In the genomic region with DNA sequence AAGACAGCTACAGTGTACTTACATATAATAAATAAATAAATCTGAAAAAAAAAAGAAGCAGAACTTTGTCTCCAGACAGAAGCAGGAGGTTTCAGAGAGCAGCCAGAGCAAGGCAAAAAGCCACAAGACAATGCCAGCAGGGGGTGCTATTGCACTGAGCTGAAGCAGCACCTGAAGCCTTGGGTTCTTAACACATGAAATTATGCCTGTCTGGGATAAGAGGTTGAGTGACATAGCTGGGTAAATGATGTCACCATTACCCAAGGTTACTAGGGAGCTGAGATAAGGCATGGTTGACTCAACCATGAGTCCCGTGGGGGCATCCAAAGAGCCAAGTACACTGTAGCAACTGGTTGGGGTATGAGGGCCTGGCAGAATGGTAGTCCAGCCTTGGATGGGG, we compare ENCODE assay signal across 8 mouse cellular contexts. TPM values are rescaled to one million over a fixed set of nuclear protein-coding genes. Genes with fewer than 3 reads are reported as not detected.
A peak's percentile ranks its signal among the peaks of the same experiment; 100 is the strongest.
DNase-seq lines count a peak whose midpoint lies in the region; ATAC-seq and TF ChIP-seq lines count a peak whose summit lies in the region.

No protein-coding gene starts in this region.

- peak; percentile 77 for TF ChIP-seq CTCF in forebrain, postnatal 0 days (IDR thresholded peaks at IDR 0.05; ENCODE audit: low read depth)
- TF ChIP-seq CTCF in stomach, postnatal 0 days (IDR thresholded peaks at IDR 0.05; ENCODE audit: low read depth) = peak; percentile 88

- peaks cover 84% of the 10 kb centered on the region for H3K36me3 ChIP-seq in hindbrain, embryonic 14.5 days (replicated peaks; ENCODE audit: control insufficient read depth, insufficient read depth)
- H3K36me3 ChIP-seq in hindbrain, embryonic 12.5 days = peaks cover 63% of the 10 kb centered on the region
- peaks cover 62% of the 10 kb centered on the region for H3K36me3 ChIP-seq in forebrain, postnatal 0 days (ENCODE audit: insufficient read depth)
- peaks cover 79% of the 10 kb centered on the region for H3K36me3 ChIP-seq in limb, embryonic 10.5 days
- H3K36me3 ChIP-seq in stomach, postnatal 0 days (ENCODE audit: control insufficient read depth, insufficient read depth, low read length) = peaks cover 11% of the 10 kb centered on the region

- 80% methylated on average over 1 of the region's 1 CpGs for WGBS in hindbrain, embryonic 14.5 days
- WGBS in hindbrain, embryonic 12.5 days = 80% methylated on average over 1 of the region's 1 CpGs
- 67% methylated on average over 1 of the region's 1 CpGs for WGBS in forebrain, postnatal 0 days
- WGBS in limb, embryonic 10.5 days = 78% methylated on average over 1 of the region's 1 CpGs
- WGBS in stomach, postnatal 0 days = 55% methylated on average over 1 of the region's 1 CpGs

- H3K9me3 ChIP-seq in hindbrain, embryonic 14.5 days (ENCODE audit: control insufficient read depth, low read length) = no peaks in the 10 kb centered on the region
- H3K9me3 ChIP-seq in hindbrain, embryonic 12.5 days (replicated peaks) = no peaks in the 10 kb centered on the region
- no peaks in the 10 kb centered on the region for H3K9me3 ChIP-seq in forebrain, postnatal 0 days (ENCODE audit: low read length)
- H3K9me3 ChIP-seq in limb, embryonic 10.5 days (replicated peaks) = no peaks in the 10 kb centered on the region
- no peaks in the 10 kb centered on the region for H3K9me3 ChIP-seq in stomach, postnatal 0 days (ENCODE audit: control insufficient read depth, low read length)

- H3K4me3 ChIP-seq in hindbrain, embryonic 14.5 days (replicated peaks; ENCODE audit: low read length) = no peak overlapping the region
- no peak overlapping the region for H3K4me3 ChIP-seq in hindbrain, embryonic 12.5 days
- H3K4me3 ChIP-seq in forebrain, postnatal 0 days (ENCODE audit: low read depth, low read length) = no peak overlapping the region
- no peak overlapping the region for H3K4me3 ChIP-seq in limb, embryonic 10.5 days
- H3K4me3 ChIP-seq in stomach, postnatal 0 days (ENCODE audit: low read depth, low read length) = no peak overlapping the region

- no peaks in the 10 kb centered on the region for H3K27me3 ChIP-seq in hindbrain, embryonic 14.5 days (ENCODE audit: control insufficient read depth, insufficient read depth, low read length)
- no peaks in the 10 kb centered on the region for H3K27me3 ChIP-seq in hindbrain, embryonic 12.5 days
- H3K27me3 ChIP-seq in forebrain, postnatal 0 days (ENCODE audit: insufficient read depth, low read length) = no peaks in the 10 kb centered on the region
- no peaks in the 10 kb centered on the region for H3K27me3 ChIP-seq in limb, embryonic 10.5 days (ENCODE audit: low read depth, poor library complexity, severe bottlenecking)
- H3K27me3 ChIP-seq in stomach, postnatal 0 days (ENCODE audit: control insufficient read depth, insufficient read depth, low read length) = no peaks in the 10 kb centered on the region

- H3K4me1 ChIP-seq in hindbrain, embryonic 14.5 days (replicated peaks; ENCODE audit: control insufficient read depth, insufficient read depth, low read length) = no peaks in the 10 kb centered on the region
- H3K4me1 ChIP-seq in hindbrain, embryonic 12.5 days = no peaks in the 10 kb centered on the region
- H3K4me1 ChIP-seq in forebrain, postnatal 0 days (ENCODE audit: insufficient read depth) = no peaks in the 10 kb centered on the region
- H3K4me1 ChIP-seq in limb, embryonic 10.5 days = no peaks in the 10 kb centered on the region
- H3K4me1 ChIP-seq in stomach, postnatal 0 days (replicated peaks; ENCODE audit: control insufficient read depth, insufficient read depth) = no peaks in the 10 kb centered on the region

- DNase-seq in hindbrain, embryonic 14.5 days (ENCODE audit: low spot score) = peak; percentile 82
- peak; percentile 53 for DNase-seq in cerebellum, adult 11 months
- peak; percentile 73 for DNase-seq in forebrain, postnatal 0 days
- DNase-seq in kidney, adult 18-20 months = peak; percentile 72
- DNase-seq in limb, embryonic 10.5 days (ENCODE audit: low spot score) = peak; percentile 76
- DNase-seq in stomach, postnatal 0 days (ENCODE audit: low spot score) = peak; percentile 78

- no peak overlapping the region for H3K9ac ChIP-seq in hindbrain, embryonic 14.5 days
- H3K9ac ChIP-seq in hindbrain, embryonic 12.5 days = no peak overlapping the region
- no peak overlapping the region for H3K9ac ChIP-seq in forebrain, postnatal 0 days
- no peak overlapping the region for H3K9ac ChIP-seq in stomach, postnatal 0 days (ENCODE audit: low read length)

- no peak for TF ChIP-seq EP300 in stomach, postnatal 0 days (optimal IDR thresholded peaks at IDR 0.05)

- no peak overlapping the region for H3K27ac ChIP-seq in hindbrain, embryonic 14.5 days
- H3K27ac ChIP-seq in hindbrain, embryonic 12.5 days = no peak overlapping the region
- H3K27ac ChIP-seq in forebrain, postnatal 0 days (ENCODE audit: low read depth, low read length) = no peak overlapping the region
- no peak overlapping the region for H3K27ac ChIP-seq in limb, embryonic 10.5 days
- no peak overlapping the region for H3K27ac ChIP-seq in stomach, postnatal 0 days (replicated peaks)

- no peak overlapping the region for H3K4me2 ChIP-seq in hindbrain, embryonic 14.5 days (replicated peaks)
- H3K4me2 ChIP-seq in hindbrain, embryonic 12.5 days (replicated peaks) = no peak overlapping the region
- no peak overlapping the region for H3K4me2 ChIP-seq in forebrain, postnatal 0 days (ENCODE audit: low read depth)
- H3K4me2 ChIP-seq in stomach, postnatal 0 days (replicated peaks; ENCODE audit: low read depth) = no peak overlapping the region

- ATAC-seq in hindbrain, embryonic 14.5 days (ENCODE audit: low FRiP score) = no peak
- no peak for ATAC-seq in hindbrain, embryonic 12.5 days (ENCODE audit: low FRiP score)
- peak; percentile 75 for ATAC-seq in forebrain, postnatal 0 days
- ATAC-seq in monocyte, adult 5-6 weeks (replicated peaks; ENCODE audit: insufficient number of reproducible peaks, low FRiP score, low TSS enrichment, poor library complexity, severe bottlenecking) = peak; percentile 85
- peak; percentile 71 for ATAC-seq in stomach, postnatal 0 days (ENCODE audit: low FRiP score, low TSS enrichment)

RNA-seq across cellular contexts. Expression of gene Sfxn4, which starts 23.5 kb away (rescaled TPM):
- polyA plus RNA-seq in hindbrain, embryonic 14.5 days (2014; fragmentation: Nextera tagmentation; extraction: Ambion mirVana) = 11.6 and 11.9 TPM in 2 replicates
- 14.2 and 15.3 TPM in 2 replicates for polyA plus RNA-seq in hindbrain, embryonic 12.5 days (2016; fragmentation: Nextera tagmentation; extraction: Ambion mirVana)
- 5.5 and 7.6 TPM in 2 replicates for total RNA-seq in forebrain, postnatal 0 days (2014; rRNA removed)
- polyA plus RNA-seq in forebrain, postnatal 0 days (2015; fragmentation: Nextera tagmentation; extraction: Ambion mirVana) = 8.5 and 9.6 TPM in 2 replicates
- 8.3 and 12.8 TPM in 2 replicates for polyA plus RNA-seq in limb, embryonic 10.5 days (2016; fragmentation: Nextera tagmentation; extraction: Ambion mirVana)
- total RNA-seq in monocyte, adult 5-6 weeks (2017) = 0.86 to 2.1 TPM (median 1.3 TPM) in 3 replicates
- polyA plus RNA-seq in stomach, postnatal 0 days (2015; fragmentation: Nextera tagmentation; extraction: Ambion mirVana) = 2.2 and 2.8 TPM in 2 replicates

RNA-seq across cellular contexts. Expression of gene Fam45a, which starts 26.4 kb away (rescaled TPM):
- 49.6 and 50.9 TPM in 2 replicates for polyA plus RNA-seq in hindbrain, embryonic 14.5 days (2014; fragmentation: Nextera tagmentation; extraction: Ambion mirVana)
- 38.2 and 43.5 TPM in 2 replicates for polyA plus RNA-seq in hindbrain, embryonic 12.5 days (2016; fragmentation: Nextera tagmentation; extraction: Ambion mirVana)
- 39.6 and 43.4 TPM in 2 replicates for total RNA-seq in forebrain, postnatal 0 days (2014; rRNA removed)
- 45.6 and 46.4 TPM in 2 replicates for polyA plus RNA-seq in forebrain, postnatal 0 days (2015; fragmentation: Nextera tagmentation; extraction: Ambion mirVana)
- 22.0 and 25.8 TPM in 2 replicates for polyA plus RNA-seq in limb, embryonic 10.5 days (2016; fragmentation: Nextera tagmentation; extraction: Ambion mirVana)
- total RNA-seq in monocyte, adult 5-6 weeks (2017) = 35.4 to 39.8 TPM (median 39.7 TPM) in 3 replicates
- 23.6 and 24.5 TPM in 2 replicates for polyA plus RNA-seq in stomach, postnatal 0 days (2015; fragmentation: Nextera tagmentation; extraction: Ambion mirVana)

RNA-seq across cellular contexts. Expression of gene Prdx3, which starts 36.6 kb away (rescaled TPM):
- polyA plus RNA-seq in hindbrain, embryonic 14.5 days (2014; fragmentation: Nextera tagmentation; extraction: Ambion mirVana) = 126 and 135 TPM in 2 replicates
- polyA plus RNA-seq in hindbrain, embryonic 12.5 days (2016; fragmentation: Nextera tagmentation; extraction: Ambion mirVana) = 94.0 TPM in 2 replicates
- total RNA-seq in forebrain, postnatal 0 days (2014; rRNA removed) = 86.4 and 99.3 TPM in 2 replicates
- polyA plus RNA-seq in forebrain, postnatal 0 days (2015; fragmentation: Nextera tagmentation; extraction: Ambion mirVana) = 107 and 109 TPM in 2 replicates
- polyA plus RNA-seq in limb, embryonic 10.5 days (2016; fragmentation: Nextera tagmentation; extraction: Ambion mirVana) = 76.3 and 98.9 TPM in 2 replicates
- 36.3 to 46.6 TPM (median 37.6 TPM) in 3 replicates for total RNA-seq in monocyte, adult 5-6 weeks (2017)
- polyA plus RNA-seq in stomach, postnatal 0 days (2015; fragmentation: Nextera tagmentation; extraction: Ambion mirVana) = 123 and 127 TPM in 2 replicates

RNA-seq across cellular contexts. Expression of gene Eif3a, which starts 47.3 kb away (rescaled TPM):
- polyA plus RNA-seq in hindbrain, embryonic 14.5 days (2014; fragmentation: Nextera tagmentation; extraction: Ambion mirVana) = 117 and 122 TPM in 2 replicates
- polyA plus RNA-seq in hindbrain, embryonic 12.5 days (2016; fragmentation: Nextera tagmentation; extraction: Ambion mirVana) = 126 and 129 TPM in 2 replicates
- total RNA-seq in forebrain, postnatal 0 days (2014; rRNA removed) = 89.6 and 113 TPM in 2 replicates
- polyA plus RNA-seq in forebrain, postnatal 0 days (2015; fragmentation: Nextera tagmentation; extraction: Ambion mirVana) = 66.0 and 91.9 TPM in 2 replicates
- 156 and 175 TPM in 2 replicates for polyA plus RNA-seq in limb, embryonic 10.5 days (2016; fragmentation: Nextera tagmentation; extraction: Ambion mirVana)
- 331 to 382 TPM (median 343 TPM) in 3 replicates for total RNA-seq in monocyte, adult 5-6 weeks (2017)
- 54.9 and 60.1 TPM in 2 replicates for polyA plus RNA-seq in stomach, postnatal 0 days (2015; fragmentation: Nextera tagmentation; extraction: Ambion mirVana)

RNA-seq across cellular contexts. Expression of gene Grk5, which starts 51.8 kb away (rescaled TPM):
- 3.1 and 3.4 TPM in 2 replicates for polyA plus RNA-seq in hindbrain, embryonic 14.5 days (2014; fragmentation: Nextera tagmentation; extraction: Ambion mirVana)
- polyA plus RNA-seq in hindbrain, embryonic 12.5 days (2016; fragmentation: Nextera tagmentation; extraction: Ambion mirVana) = 2.6 and 3.9 TPM in 2 replicates
- total RNA-seq in forebrain, postnatal 0 days (2014; rRNA removed) = 10.4 and 12.7 TPM in 2 replicates
- 1.3 and 1.5 TPM in 2 replicates for polyA plus RNA-seq in forebrain, postnatal 0 days (2015; fragmentation: Nextera tagmentation; extraction: Ambion mirVana)
- 1.4 and 1.6 TPM in 2 replicates for polyA plus RNA-seq in limb, embryonic 10.5 days (2016; fragmentation: Nextera tagmentation; extraction: Ambion mirVana)
- 78.4 to 91.2 TPM (median 81.3 TPM) in 3 replicates for total RNA-seq in monocyte, adult 5-6 weeks (2017)
- 1.0 and 1.1 TPM in 2 replicates for polyA plus RNA-seq in stomach, postnatal 0 days (2015; fragmentation: Nextera tagmentation; extraction: Ambion mirVana)

Comparison
In these comparisons a context has a peak if more than half of its experiments do, and no peak if none do; other contexts are left out.
1. ATAC-seq: peak in forebrain, postnatal 0 days (single experiment), monocyte, adult 5-6 weeks (single experiment) and stomach, postnatal 0 days (single experiment); none in hindbrain, embryonic 14.5 days (single experiment) and hindbrain, embryonic 12.5 days (single experiment).
2. Peak in every context shown above with its lines, with median percentiles within 50 percentile points of each other: DNase-seq.